Mouse (Mus musculus) c-Kit-positive CD71-positive TER-119-positive erythroid progenitor cells, embryonic 14.5 days (primary cell): ENCODE measurements around the gene Klrb1.
"Not testable (repeated sequence)": the region's sequence is repeated elsewhere in the genome, so short reads cannot be mapped to it uniquely, and the experiment has no call there.

ENCODE experiments used
- DNase-seq: peaks from one replicate; pipeline ENCODE4 v3.0.0-alpha.2; 2013; ENCODE audit warnings: low spot score

Klrb1 gene

DNA sequence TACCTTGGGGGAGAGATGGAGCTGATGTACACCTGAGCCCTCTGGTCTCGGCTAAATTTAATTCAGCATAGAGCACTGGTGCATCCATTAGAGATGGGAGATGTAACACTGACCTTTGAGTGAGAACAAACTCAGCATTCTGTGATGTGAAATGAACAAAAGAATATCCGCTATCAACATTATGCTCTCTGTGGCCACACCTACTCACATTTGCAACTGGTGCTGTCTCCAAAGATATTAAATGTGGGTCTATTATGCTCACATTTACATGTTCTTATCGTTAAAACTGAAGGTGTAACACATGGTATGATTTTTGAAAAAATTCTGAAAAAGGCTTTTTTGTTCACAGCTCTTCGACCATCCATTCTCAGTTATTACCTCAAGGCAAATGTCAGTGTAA lies at the start of gene Klrb1:
Gene Klrb1 (minus strand): TSS at position 101 of the 400 bp plus-strand sequence.
- no peak for DNase-seq

- DNase-seq: no peak
These were observed 46.8 kb upstream of the Klrb1 start for GRCm38 (mm10) chr6:128769481-128770253.

GRCm38 (mm10) chr6:128768047-128768446 lies 45.2 kb upstream of the Klrb1 start:
- DNase-seq: no peak

- DNase-seq: peak; percentile 44
These were observed 43.8 kb upstream of the Klrb1 start for GRCm38 (mm10) chr6:128766486-128767254.

GRCm38 (mm10) chr6:128765211-128765610 lies 42.4 kb upstream of the Klrb1 start:
- DNase-seq: no peak

- peak; percentile 14 for DNase-seq
These were observed 41.7 kb upstream of the Klrb1 start for GRCm38 (mm10) chr6:128764598-128764997.

DNA sequence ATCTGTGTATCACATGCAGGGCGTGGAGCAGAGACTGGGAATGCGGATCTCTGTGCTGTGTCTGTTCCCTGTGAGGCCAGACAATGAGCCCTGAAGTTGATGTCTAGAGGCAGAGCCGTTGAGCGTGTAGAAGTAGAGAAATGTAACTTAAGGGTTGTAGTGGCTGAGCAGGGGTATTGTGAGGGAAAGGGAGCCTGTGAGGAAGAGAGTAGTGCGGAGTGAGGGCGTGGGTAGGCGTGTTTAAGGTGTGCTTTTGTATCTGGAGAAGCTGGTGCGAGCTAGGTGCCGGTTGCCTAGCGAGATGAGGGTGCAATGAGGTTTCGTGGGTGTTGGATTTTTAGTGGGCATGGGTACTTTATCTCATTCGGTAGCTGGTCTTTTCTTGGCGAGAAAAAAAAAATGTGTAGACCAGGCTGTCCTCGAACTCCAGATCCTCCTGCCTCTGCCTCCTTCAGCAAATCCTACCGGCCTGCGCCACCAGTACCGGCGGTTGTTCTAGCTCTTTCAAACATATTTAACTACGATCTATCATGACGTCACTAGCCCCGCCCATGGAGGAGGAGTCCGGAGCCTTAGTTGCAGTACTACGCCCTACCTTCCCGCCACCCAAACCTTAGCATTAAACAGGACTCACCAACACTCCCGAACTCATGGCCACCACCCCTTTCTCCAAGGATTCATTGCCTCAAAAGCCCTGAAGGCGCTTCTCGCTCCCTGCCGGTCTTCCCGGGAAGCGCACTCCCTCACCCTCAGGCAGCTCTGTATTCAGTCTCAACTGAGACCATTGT lies 41.1 kb upstream of the Klrb1 start:
- DNase-seq: peak; percentile 93

- not testable (repeated sequence) for DNase-seq
These were observed 40.2 kb upstream of the Klrb1 start for GRCm38 (mm10) chr6:128762892-128763670.

- DNase-seq: peak; percentile 18
These were observed 38.3 kb upstream of the Klrb1 start for GRCm38 (mm10) chr6:128761144-128761540.

- peak; percentile 78 for DNase-seq
These were observed 37.7 kb upstream of the Klrb1 start for GRCm38 (mm10) chr6:128760416-128761143.

DNA sequence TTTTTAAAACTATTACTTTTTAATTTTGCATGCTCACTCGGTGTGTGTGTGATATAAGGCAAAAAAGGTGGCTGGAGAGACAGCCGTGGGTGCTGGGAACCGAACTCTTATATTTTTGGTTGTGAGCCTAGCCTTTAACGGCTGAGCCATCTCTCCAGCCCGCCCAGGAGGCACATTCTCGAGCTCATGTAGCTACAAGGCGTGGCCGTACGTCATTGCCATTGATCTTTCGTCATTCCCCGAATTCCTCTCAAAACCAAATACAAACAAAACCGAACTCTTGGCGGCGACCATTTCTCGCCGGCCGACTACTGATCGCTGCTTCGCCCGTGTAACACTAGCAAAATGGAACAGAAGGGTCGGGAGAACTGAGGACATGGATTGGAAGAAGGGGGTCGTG lies 37.2 kb upstream of the Klrb1 start:
- DNase-seq: peak; percentile 82

DNA sequence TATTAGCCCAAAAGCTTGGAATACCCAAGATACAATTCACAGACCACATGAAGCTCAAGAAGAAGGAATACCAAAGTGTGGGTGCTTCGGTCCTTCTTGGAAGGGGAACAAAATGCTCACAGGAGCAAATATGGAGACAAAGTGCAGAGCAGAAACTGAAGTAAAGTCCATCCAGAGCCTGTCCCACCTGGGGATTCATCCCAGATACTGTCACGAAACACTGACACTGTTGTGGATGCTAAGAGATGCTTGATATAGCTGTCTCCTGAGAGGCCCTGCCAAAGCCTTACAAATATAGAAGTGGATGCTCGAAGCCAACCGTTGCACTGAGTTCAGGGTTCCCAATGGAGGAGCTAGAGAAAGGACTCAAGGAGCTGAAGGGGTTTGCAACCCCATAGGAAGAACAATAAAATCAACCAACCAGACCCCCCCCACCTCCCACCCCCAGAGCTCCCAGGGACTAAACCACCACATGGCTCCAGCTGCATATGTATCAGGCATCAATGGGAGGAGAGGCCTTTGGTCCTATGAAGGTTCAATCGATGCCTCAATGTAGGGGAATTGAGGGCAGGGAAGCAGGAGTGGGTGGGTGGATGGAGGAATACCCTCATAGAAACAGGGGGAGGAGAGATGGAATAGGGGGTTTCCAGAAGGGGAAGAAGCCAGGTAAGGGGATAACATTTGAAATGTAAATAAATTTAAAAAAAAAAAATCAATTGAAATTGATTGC lies 36.5 kb upstream of the Klrb1 start:
- no peak for DNase-seq

GRCm38 (mm10) chr6:128755402-128755763 lies 32.5 kb upstream of the Klrb1 start:
- not testable (repeated sequence) for DNase-seq

GRCm38 (mm10) chr6:128754748-128755401 lies 32.0 kb upstream of the Klrb1 start:
- not testable (repeated sequence) for DNase-seq

- DNase-seq: not testable (repeated sequence)
These were observed 31.4 kb upstream of the Klrb1 start for GRCm38 (mm10) chr6:128754265-128754664.

DNA sequence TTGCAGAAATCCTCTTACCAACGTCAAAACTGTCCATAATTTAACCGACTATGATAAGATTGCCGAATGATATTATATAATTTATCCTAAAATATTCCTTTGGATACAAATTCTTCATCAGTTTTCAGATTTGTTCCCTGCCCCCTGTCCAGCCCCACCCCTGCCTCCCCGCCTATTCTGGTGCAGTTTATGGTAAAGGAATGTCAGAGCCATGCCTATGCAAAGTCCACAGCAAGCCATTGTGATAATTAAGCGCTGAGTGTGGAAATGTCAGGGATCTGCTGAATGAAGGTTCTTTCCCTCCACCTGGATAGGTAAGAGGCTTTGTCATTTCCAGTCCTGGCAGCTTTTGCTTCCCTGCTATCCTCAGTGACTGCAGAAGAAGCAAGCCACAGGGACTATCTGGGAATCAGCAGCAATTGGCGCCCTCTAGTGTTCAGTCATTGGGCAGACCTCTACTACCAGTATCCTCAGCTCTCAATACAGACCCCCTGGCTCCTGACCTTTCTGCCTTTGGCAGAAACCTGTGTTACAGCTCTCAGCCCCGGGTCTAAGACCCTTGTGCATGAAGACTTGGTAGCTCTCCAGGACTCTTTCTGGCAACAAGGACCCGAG lies 30.9 kb upstream of the Klrb1 start:
- DNase-seq: peak; percentile 36

GRCm38 (mm10) chr6:128747006-128747405 lies 24.1 kb upstream of the Klrb1 start:
- not testable (repeated sequence) for DNase-seq

DNA sequence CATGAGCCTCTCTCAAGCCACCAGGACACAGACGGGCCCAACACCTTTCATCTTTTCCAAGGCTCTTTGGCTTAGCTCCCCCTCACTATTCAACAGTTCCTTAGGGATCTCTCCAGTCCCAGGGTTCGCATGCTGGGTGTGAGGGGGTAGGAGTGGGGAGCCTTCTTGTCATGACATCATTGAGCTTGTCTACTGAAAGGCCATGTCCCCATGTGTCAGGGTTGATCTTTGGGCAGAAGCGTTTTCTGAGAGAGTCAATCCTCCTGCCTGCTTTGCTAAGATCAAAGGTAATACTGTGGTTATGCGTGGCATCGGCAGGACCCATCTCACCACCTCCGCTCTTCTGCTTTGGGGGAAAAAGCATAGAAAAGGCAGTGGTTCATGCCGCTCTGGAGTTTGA lies 14.6 kb upstream of the Klrb1 start:
- DNase-seq: no peak

DNA sequence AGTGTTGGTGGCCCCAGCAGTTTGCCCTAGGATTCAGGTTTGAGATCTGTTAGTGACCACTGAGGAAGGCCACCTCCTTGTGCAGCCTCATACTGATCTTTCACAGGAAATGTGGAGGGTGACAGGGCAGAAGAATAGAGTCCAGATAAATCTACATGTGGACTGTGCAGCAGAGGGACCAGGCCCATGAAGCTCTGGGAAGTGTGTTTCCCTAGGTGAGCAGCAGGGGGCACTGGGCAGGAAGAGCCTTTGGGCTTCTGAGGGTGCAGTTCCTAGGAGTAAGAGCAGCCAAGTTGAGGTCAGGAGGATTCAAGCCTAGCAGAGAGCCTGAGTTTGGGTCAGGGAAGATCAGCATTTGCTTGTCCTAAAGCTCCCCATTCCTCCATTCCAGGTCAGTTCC lies 13.2 kb upstream of the Klrb1 start:
- peak; percentile 9 for DNase-seq
